Mouse (Mus musculus) stomach, postnatal 0 days (tissue): ENCODE results near the gene Cacnb4. TPM values are rescaled to one million over a fixed set of nuclear protein-coding genes. Genes with fewer than 3 reads are reported as not detected.

Experiments used
- ATAC-seq: fragments of 200-750 bp; cut with Nextera tagmentation; 2 replicates; pipeline ENCODE4 v1.8.0; 2017; ENCODE audit not compliant: low FRiP score, low TSS enrichment
- DNase-seq: peaks from one replicate; pipeline ENCODE4 v3.0.0-alpha.2; 2016; ENCODE audit warnings: low spot score
- H3K27ac ChIP-seq: fragments of 300-500 bp; sonication (generic); replicated peaks from 2 replicates; pipeline ENCODE4 v1.5.1; 2014; ENCODE audit warnings: mild to moderate bottlenecking, control low read depth
- H3K27me3 ChIP-seq: fragments of 300-500 bp; sonication (generic); 2 replicates; pipeline ENCODE4 v1.6.1; 2014; ENCODE audit warnings: low read length; ENCODE audit not compliant: control insufficient read depth, insufficient read depth
- H3K36me3 ChIP-seq: fragments of 300-500 bp; sonication (generic); 2 replicates; pipeline ENCODE4 v1.6.1; 2014; ENCODE audit warnings: low read length, mixed read lengths; ENCODE audit not compliant: control insufficient read depth, insufficient read depth
- H3K4me1 ChIP-seq: fragments of 300-500 bp; sonication (generic); replicated peaks from 2 replicates; pipeline ENCODE4 v1.6.1; 2014; ENCODE audit warnings: antibody characterized with exemption; ENCODE audit not compliant: control insufficient read depth, insufficient read depth
- H3K4me2 ChIP-seq: fragments of 300-500 bp; sonication (generic); replicated peaks from 2 replicates; pipeline ENCODE4 v1.6.1; 2014; ENCODE audit warnings: low read depth, mild to moderate bottlenecking, control low read depth, moderate library complexity
- H3K4me3 ChIP-seq: fragments of 300-500 bp; sonication (generic); 2 replicates; pipeline ENCODE4 v1.5.1; 2014; ENCODE audit warnings: low read depth, low read length, control low read depth
- H3K9ac ChIP-seq: fragments of 300-500 bp; sonication (generic); 2 replicates; pipeline ENCODE4 v1.6.1; 2014; ENCODE audit warnings: mild to moderate bottlenecking, low read length, control low read depth, mixed read lengths
- H3K9me3 ChIP-seq: fragments of 300-500 bp; sonication (generic); 2 replicates; pipeline ENCODE4 v1.6.1; 2016; ENCODE audit warnings: low read length; ENCODE audit not compliant: control insufficient read depth
- CTCF ChIP-seq: IDR thresholded peaks from 2 replicates; pipeline ENCODE4 v1.5.1; 2016; ENCODE audit warnings: antibody characterized with exemption, low read depth, mild to moderate bottlenecking, moderate library complexity
- EP300 ChIP-seq: optimal IDR thresholded peaks from 2 replicates; pipeline ENCODE3; 2016; ENCODE audit warnings: antibody characterized with exemption
- WGBS: fragments of 180-500 bp; shearing (Covaris S2); extraction: QIAGEN DNeasy Blood & Tissue Kit; methylation state at CpG from one replicate; pipeline ENCODE4 v1.1.7; 2014; 5-methylcytosine and 5-hydroxymethylcytosine counted together
- polyA plus RNA-seq: library from polyadenylated mRNA; unstranded; fragments of >200 nt; fragmentation: Nextera tagmentation; extraction: Ambion mirVana; gene quantifications from 2 replicates; pipeline ENCODE4 v1.2.1, GENCODE M21; 2015

Cacnb4 gene
- polyA plus RNA-seq, 1 experiment from 2014 or later, result 0.93 TPM

DNA sequence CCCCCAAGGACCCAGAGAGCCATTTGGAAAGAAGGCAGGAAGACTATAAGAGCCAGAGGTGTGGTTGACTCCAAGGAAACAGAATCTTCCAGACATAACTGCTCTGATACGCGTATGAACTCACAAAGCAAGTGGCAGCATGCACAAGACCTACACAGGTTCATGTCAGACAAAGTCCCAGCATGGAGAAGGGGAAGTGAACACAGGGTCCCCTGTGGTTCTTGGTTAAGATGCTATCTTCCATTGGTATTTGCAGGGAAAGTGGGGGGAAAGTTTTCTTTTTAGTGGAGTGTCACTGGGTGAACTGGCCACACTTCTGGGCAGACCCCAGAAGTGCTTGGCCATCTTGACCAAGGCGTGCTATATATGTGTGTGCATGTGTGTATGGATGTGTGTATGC lies 128.2 kb downstream of the Cacnb4 start:
- no peaks in the 10 kb centered on the region for H3K4me1 ChIP-seq
- H3K9me3 ChIP-seq, result no peaks in the 10 kb centered on the region
- H3K9ac ChIP-seq, result no peak overlapping the region
- WGBS, result 79% methylated on average over 3 of the region's 3 CpGs
- no peak overlapping the region for H3K4me2 ChIP-seq
- TF ChIP-seq CTCF, result no peak
- TF ChIP-seq EP300, result no peak
- no peak overlapping the region for H3K4me3 ChIP-seq
- DNase-seq (no peak), ATAC-seq (no peak)
- no peaks in the 10 kb centered on the region for H3K27me3 ChIP-seq
- no peaks in the 10 kb centered on the region for H3K36me3 ChIP-seq
- no peak overlapping the region for H3K27ac ChIP-seq

DNA sequence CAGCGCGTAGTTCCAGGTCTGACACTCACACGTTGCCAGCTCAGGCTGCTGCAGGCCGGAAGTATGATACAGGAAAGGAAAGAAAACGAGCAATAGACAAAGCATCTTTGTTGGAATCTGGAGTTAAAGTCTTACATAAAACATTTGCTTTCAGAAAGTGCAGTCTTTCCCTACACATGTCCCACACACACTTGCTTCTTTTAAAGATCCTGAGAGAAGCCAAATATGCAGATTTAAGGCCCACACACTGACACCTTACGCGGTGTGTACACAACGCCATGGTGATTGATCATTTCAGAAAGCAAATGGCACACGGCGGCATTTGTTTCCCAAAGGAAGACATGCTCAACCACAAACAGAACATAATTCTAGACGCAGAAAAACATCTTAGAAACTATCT lies 129.3 kb downstream of the Cacnb4 start:
- Histone ChIP-seq H3K4me2 (no peak overlapping the region), H3K27ac (no peak overlapping the region), H3K4me3 (no peak overlapping the region), H3K27me3 (no peaks in the 10 kb centered on the region), H3K9ac (no peak overlapping the region), H3K36me3 (no peaks in the 10 kb centered on the region), H3K4me1 (no peaks in the 10 kb centered on the region), H3K9me3 (no peaks in the 10 kb centered on the region)
- ATAC-seq (no peak), DNase-seq (no peak)
- no peak for TF ChIP-seq EP300
- no peak for TF ChIP-seq CTCF
- 73% methylated on average over 11 of the region's 11 CpGs for WGBS

DNA sequence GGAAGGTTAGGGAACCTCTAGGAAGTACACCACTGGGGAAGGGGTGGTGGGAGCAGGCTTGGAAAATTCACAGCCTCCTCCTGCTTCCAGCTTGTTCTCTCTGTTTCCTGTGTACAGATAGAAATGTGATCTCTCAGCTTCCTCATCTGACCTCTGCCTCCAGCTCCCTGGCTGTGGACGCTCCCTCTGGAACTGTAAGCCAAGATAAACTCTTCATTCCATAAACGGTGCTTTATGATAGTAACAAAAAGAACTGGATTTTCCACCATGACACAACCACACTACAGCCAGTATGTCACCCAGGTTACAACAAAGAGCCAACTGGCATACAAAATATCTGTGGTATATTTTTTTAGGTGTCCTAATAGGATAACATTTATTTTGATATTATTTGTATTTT lies 132.1 kb downstream of the Cacnb4 start:
- no peak overlapping the region for H3K9ac ChIP-seq
- 69% methylated on average over 2 of the region's 2 CpGs for WGBS
- H3K36me3 ChIP-seq, result no peaks in the 10 kb centered on the region
- H3K4me3 ChIP-seq, result no peak overlapping the region
- DNase-seq (no peak), ATAC-seq (no peak)
- H3K4me2 ChIP-seq, result no peak overlapping the region
- H3K27me3 ChIP-seq, result no peaks in the 10 kb centered on the region
- TF ChIP-seq CTCF (no peak), EP300 (no peak)
- H3K9me3 ChIP-seq, result no peaks in the 10 kb centered on the region
- no peaks in the 10 kb centered on the region for H3K4me1 ChIP-seq
- H3K27ac ChIP-seq, result no peak overlapping the region

DNA sequence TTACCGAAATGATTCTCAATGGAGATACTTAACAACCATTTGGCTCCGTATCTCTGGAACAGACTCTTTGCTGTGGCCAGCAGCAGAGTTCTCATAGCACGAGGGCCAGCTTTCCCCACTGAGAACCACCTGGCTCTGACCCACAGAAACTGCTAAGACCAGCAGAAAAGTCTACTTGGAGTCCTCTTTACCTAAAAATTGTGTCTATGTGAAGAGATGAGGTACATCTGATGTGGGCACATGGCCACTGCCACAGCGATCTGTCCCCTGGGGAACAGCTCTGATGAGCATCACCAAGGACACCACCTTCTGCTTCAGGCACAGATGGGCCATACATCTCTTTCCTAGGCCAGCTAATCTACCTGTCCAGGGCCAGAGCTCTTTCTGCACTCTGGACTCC lies 135.6 kb downstream of the Cacnb4 start:
- H3K4me3 ChIP-seq, result no peak overlapping the region
- no peaks in the 10 kb centered on the region for H3K4me1 ChIP-seq
- 88% methylated on average over 4 of the region's 4 CpGs for WGBS
- no peak overlapping the region for H3K27ac ChIP-seq
- TF ChIP-seq EP300 (no peak), CTCF (no peak)
- no peak for DNase-seq
- no peaks in the 10 kb centered on the region for H3K9me3 ChIP-seq
- ATAC-seq, result no peak
- no peaks in the 10 kb centered on the region for H3K36me3 ChIP-seq
- no peak overlapping the region for H3K4me2 ChIP-seq
- H3K27me3 ChIP-seq, result no peaks in the 10 kb centered on the region
- no peak overlapping the region for H3K9ac ChIP-seq

DNA sequence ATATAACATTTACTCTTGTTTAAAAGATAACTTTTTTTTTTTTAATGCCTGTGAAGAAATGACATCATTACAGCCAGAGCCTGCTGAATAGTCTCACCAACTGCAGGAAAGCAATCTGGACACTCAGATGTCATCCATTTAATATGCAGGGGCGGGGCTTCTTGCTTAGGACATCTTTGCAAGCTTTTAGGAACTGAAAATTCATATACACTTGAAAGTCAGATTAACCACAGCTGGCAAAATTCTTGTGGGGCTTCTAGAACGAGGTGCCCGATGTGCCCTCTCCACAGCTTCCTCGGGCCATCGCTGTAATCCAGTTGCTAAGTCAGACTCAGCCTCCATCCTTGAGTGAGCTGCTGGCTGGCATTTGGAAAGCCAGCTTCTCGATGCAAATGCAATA lies 137.3 kb downstream of the Cacnb4 start:
- H3K9me3 ChIP-seq, result no peaks in the 10 kb centered on the region
- no peak overlapping the region for H3K4me3 ChIP-seq
- H3K27me3 ChIP-seq, result no peaks in the 10 kb centered on the region
- H3K27ac ChIP-seq, result no peak overlapping the region
- H3K36me3 ChIP-seq, result no peaks in the 10 kb centered on the region
- no peak for TF ChIP-seq CTCF
- no peak for TF ChIP-seq EP300
- DNase-seq (no peak), ATAC-seq (no peak)
- no peak overlapping the region for H3K9ac ChIP-seq
- no peak overlapping the region for H3K4me2 ChIP-seq
- 69% methylated on average over 6 of the region's 6 CpGs for WGBS
- H3K4me1 ChIP-seq, result no peaks in the 10 kb centered on the region

DNA sequence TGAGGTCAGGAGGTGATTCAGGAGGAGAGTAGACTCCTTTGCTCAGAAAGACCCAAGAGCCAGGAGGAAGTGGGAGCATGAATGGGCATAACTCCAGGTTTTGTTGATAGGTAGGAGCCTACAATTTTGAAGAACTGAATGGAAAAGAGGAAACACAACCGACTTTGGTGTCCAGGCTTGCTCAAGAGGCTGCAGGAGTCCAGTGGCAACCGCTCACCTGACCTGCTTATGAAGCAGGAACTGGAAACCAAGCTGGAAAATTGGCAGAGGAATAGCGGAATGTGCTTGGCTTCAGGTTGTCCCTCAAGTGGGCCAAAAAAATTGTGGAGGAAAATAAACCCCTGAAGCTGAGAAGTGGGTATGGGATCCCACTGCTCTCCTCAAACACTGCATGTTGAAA lies 139.0 kb downstream of the Cacnb4 start:
- DNase-seq (no peak), ATAC-seq (no peak)
- Histone ChIP-seq H3K36me3 (no peaks in the 10 kb centered on the region), H3K9ac (no peak overlapping the region), H3K4me3 (no peak overlapping the region), H3K4me1 (no peaks in the 10 kb centered on the region), H3K9me3 (no peaks in the 10 kb centered on the region), H3K4me2 (no peak overlapping the region), H3K27me3 (no peaks in the 10 kb centered on the region), H3K27ac (no peak overlapping the region)
- 78% methylated on average over 3 of the region's 3 CpGs for WGBS
- TF ChIP-seq CTCF (no peak), EP300 (no peak)
